Mouse (Mus musculus): ENCODE measurements around the gene Ppm1m.

Gene Ppm1m

GRCm38 (mm10) chr9:106199535-106200272, at the start of gene Ppm1m:
Gene Ppm1m, minus strand, starts transcription at chr9:106199746.
- in situ Hi-C loops (cut with MboI) = no loop called here

- in situ Hi-C loops (cut with MboI) = no loop called here
Observed at GRCm38 (mm10) chr9:106242813-106243488, 43.4 kb upstream of the Ppm1m start.

GRCm38 (mm10) chr9:106241541-106242164, 42.1 kb upstream of the Ppm1m start:
- in situ Hi-C loops (cut with MboI) = no loop called here

- in situ Hi-C loops (cut with MboI) = no loop called here
Observed at GRCm38 (mm10) chr9:106237878-106238277, 38.3 kb upstream of the Ppm1m start.

- in situ Hi-C loops (cut with MboI) = no loop called here
Observed at GRCm38 (mm10) chr9:106237401-106237800, 37.9 kb upstream of the Ppm1m start.

GRCm38 (mm10) chr9:106236818-106237211, 37.3 kb upstream of the Ppm1m start:
- in situ Hi-C loops (cut with MboI) = no loop called here

GRCm38 (mm10) chr9:106236156-106236817, 36.7 kb upstream of the Ppm1m start:
- in situ Hi-C loops (cut with MboI) = no loop called here

- in situ Hi-C loops (cut with MboI) = no loop called here
Observed at GRCm38 (mm10) chr9:106235194-106235830, 35.8 kb upstream of the Ppm1m start.

GRCm38 (mm10) chr9:106233953-106234352, 34.4 kb upstream of the Ppm1m start:
- in situ Hi-C loops (cut with MboI) = no loop called here

- in situ Hi-C loops (cut with MboI) = no loop called here
Observed at GRCm38 (mm10) chr9:106232956-106233355, 33.4 kb upstream of the Ppm1m start.

GRCm38 (mm10) chr9:106231816-106232215, 32.3 kb upstream of the Ppm1m start:
- in situ Hi-C loops (cut with MboI) = no loop called here

GRCm38 (mm10) chr9:106231220-106231619, 31.7 kb upstream of the Ppm1m start:
- in situ Hi-C loops (cut with MboI) = no loop called here

GRCm38 (mm10) chr9:106230734-106231106, 31.2 kb upstream of the Ppm1m start:
- in situ Hi-C loops (cut with MboI) = no loop called here

GRCm38 (mm10) chr9:106230051-106230733, 30.6 kb upstream of the Ppm1m start:
- in situ Hi-C loops (cut with MboI) = no loop called here

- in situ Hi-C loops (cut with MboI) = no loop called here
Observed at GRCm38 (mm10) chr9:106227790-106228429, 28.4 kb upstream of the Ppm1m start.

GRCm38 (mm10) chr9:106226151-106226682, 26.7 kb upstream of the Ppm1m start:
- in situ Hi-C loops (cut with MboI) = no loop called here

GRCm38 (mm10) chr9:106225469-106226150, 26.1 kb upstream of the Ppm1m start:
- in situ Hi-C loops (cut with MboI) = no loop called here

- in situ Hi-C loops (cut with MboI) = no loop called here
Observed at GRCm38 (mm10) chr9:106222994-106223393, 23.4 kb upstream of the Ppm1m start.

- in situ Hi-C loops (cut with MboI) = no loop called here
Observed at GRCm38 (mm10) chr9:106222261-106222851, 22.8 kb upstream of the Ppm1m start, which contains the start of gene Tlr9. Gene Tlr9, plus strand, starts transcription at chr9:106222598.
